Mouse (Mus musculus): Measurements from ENCODE around the gene Gm45618. TPM values are rescaled to one million over a fixed set of nuclear protein-coding genes. Genes with fewer than 3 reads are reported as not detected.
"Not testable (repeated sequence)": the region's sequence is repeated elsewhere in the genome, so short reads cannot be mapped to it uniquely, and the experiment has no call there.

The Gm45618 gene
- total and polyA plus RNA-seq, 3 experiments, result not detected

GRCm38 (mm10) chr7:142144507-142144906, 24.0 kb upstream of the Gm45618 start, which contains the start of gene Gm45337:
TSS of gene Gm45337 (minus strand) at chr7:142144607.
- no peak within 1 kb of the TSS for H3K4me3 ChIP-seq (ENCODE audit: control insufficient read depth in 1 of 2, insufficient read depth in 1 of 2, low read depth in 2 of 2, low read length in 2 of 2)
- TF ChIP-seq CTCF (IDR thresholded peaks at IDR 0.05 in 2 of 3, conservative IDR thresholded peaks at IDR 0.05 in 1 of 3; ENCODE audit: control insufficient read depth in 1 of 3, insufficient read depth in 1 of 3, low read depth in 2 of 3, low read length in 3 of 3, poor library complexity in 1 of 3, severe bottlenecking in 1 of 3), result no peak
- no peak for TF ChIP-seq ZMIZ1 (IDR thresholded peaks at IDR 0.05; ENCODE audit: low read depth, low read length)
- no peak for TF ChIP-seq NRF1 (IDR thresholded peaks at IDR 0.05; ENCODE audit: insufficient read depth, low read depth, low read length, poor library complexity, severe bottlenecking)
- TF ChIP-seq GABPA (IDR thresholded peaks at IDR 0.05; ENCODE audit: low read depth, low read length), result no peak
- no peak for TF ChIP-seq MYB (IDR thresholded peaks at IDR 0.05; ENCODE audit: low read depth, low read length)
- no peak for TF ChIP-seq E2F4 (IDR thresholded peaks at IDR 0.05; ENCODE audit: borderline replicate concordance, low read depth, low read length)
- TF ChIP-seq ETS1 (IDR thresholded peaks at IDR 0.05; ENCODE audit: low read depth, low read length), result no peak
- no peak for TF ChIP-seq NELFE (IDR thresholded peaks at IDR 0.05; ENCODE audit: low read depth, low read length)
- no peak for TF ChIP-seq ZKSCAN1 (IDR thresholded peaks at IDR 0.05; ENCODE audit: low read depth, low read length)
- TF ChIP-seq USF2 (IDR thresholded peaks at IDR 0.05; ENCODE audit: borderline replicate concordance in 1 of 2, insufficient read depth in 1 of 2, low read depth in 1 of 2, low read length in 2 of 2), result no peak
- no peak for TF ChIP-seq RCOR1 (IDR thresholded peaks at IDR 0.05; ENCODE audit: low read depth, low read length)
- TF ChIP-seq UBTF (IDR thresholded peaks at IDR 0.05; ENCODE audit: borderline replicate concordance, insufficient read depth, low read depth, low read length), result no peak
- no peak for TF ChIP-seq SIN3A (IDR thresholded peaks at IDR 0.05; ENCODE audit: low read length)
- TF ChIP-seq CHD2 (IDR thresholded peaks at IDR 0.05; ENCODE audit: low read length), result no peak
- no peak for TF ChIP-seq JUND (IDR thresholded peaks at IDR 0.05; ENCODE audit: low read depth, low read length)
- TF ChIP-seq MAFK (IDR thresholded peaks at IDR 0.05; ENCODE audit: borderline replicate concordance, low read depth, low read length), result no peak
- TF ChIP-seq ZC3H11A (IDR thresholded peaks at IDR 0.05; ENCODE audit: low read depth, low read length), result no peak
- TF ChIP-seq KAT2A (conservative IDR thresholded peaks at IDR 0.05; ENCODE audit: low read depth, low read length), result no peak
- TF ChIP-seq POLR2AphosphoS2 (IDR thresholded peaks at IDR 0.05; ENCODE audit: low read length), result no peak
- TF ChIP-seq MXI1 (IDR thresholded peaks at IDR 0.05; ENCODE audit: low read depth, low read length), result no peak
- no peaks in the 10 kb centered on the region for H3K36me3 ChIP-seq (ENCODE audit: control insufficient read depth in 1 of 2, insufficient read depth in 2 of 2, low read length in 2 of 2)
- H3K79me2 ChIP-seq (ENCODE audit: control insufficient read depth, insufficient read depth, low read length, poor library complexity), result no peaks in the 10 kb centered on the region
- H3K27ac ChIP-seq (ENCODE audit: control insufficient read depth, low read depth, low read length), result no peak within 1 kb of the TSS
- no peaks in the 10 kb centered on the region for H3K9me3 ChIP-seq (replicated peaks; ENCODE audit: insufficient read depth, low read length)
- DNase-seq (ENCODE audit: low read depth, low spot score), result no peak
- no peak within 1 kb of the TSS for H3K9ac ChIP-seq (ENCODE audit: control insufficient read depth, low read depth, low read length, poor library complexity, severe bottlenecking)
- H3K27me3 ChIP-seq (ENCODE audit: control insufficient read depth in 1 of 2, insufficient read depth in 2 of 2, low read length in 2 of 2), result no peaks in the 10 kb centered on the region; a peak in 2 of 4 replicates
- no peaks in the 10 kb centered on the region for H3K4me1 ChIP-seq (ENCODE audit: control insufficient read depth in 1 of 2, insufficient read depth in 2 of 2, low read length in 2 of 2)

- H3K36me3 ChIP-seq (ENCODE audit: control insufficient read depth in 1 of 2, insufficient read depth in 2 of 2, low read length in 2 of 2); H3K9ac ChIP-seq (ENCODE audit: control insufficient read depth, low read depth, low read length, poor library complexity, severe bottlenecking); H3K27ac ChIP-seq (ENCODE audit: control insufficient read depth, low read depth, low read length); H3K79me2 ChIP-seq (ENCODE audit: control insufficient read depth, insufficient read depth, low read length, poor library complexity); H3K27me3 ChIP-seq (ENCODE audit: control insufficient read depth in 1 of 2, insufficient read depth in 2 of 2, low read length in 2 of 2); H3K4me3 ChIP-seq (ENCODE audit: control insufficient read depth in 1 of 2, insufficient read depth in 1 of 2, low read depth in 2 of 2, low read length in 2 of 2); H3K4me1 ChIP-seq (ENCODE audit: control insufficient read depth in 1 of 2, insufficient read depth in 2 of 2, low read length in 2 of 2); H3K9me3 ChIP-seq (replicated peaks; ENCODE audit: insufficient read depth, low read length); DNase-seq (ENCODE audit: low read depth, low spot score): not testable (repeated sequence)
These were observed 23.0 kb upstream of the Gm45618 start for GRCm38 (mm10) chr7:142143506-142144010.

Data from MEL (cell line).